Mouse (Mus musculus) forebrain, embryonic 11.5 days (tissue): ENCODE data around the gene Pcolce. TPM values are rescaled to one million over a fixed set of nuclear protein-coding genes. Genes with fewer than 3 reads are reported as not detected.

Experiments
- ATAC-seq: fragments of 200-750 bp; cut with Nextera tagmentation; replicated peaks from 2 replicates; pipeline ENCODE4 v1.8.0; 2017; ENCODE audit warnings: moderate TSS enrichment; ENCODE audit not compliant: low FRiP score
- DNase-seq: peaks from one replicate; pipeline ENCODE4 v3.0.0-alpha.2; 2017; ENCODE audit warnings: low spot score
- H3K27ac ChIP-seq: fragments of 300-500 bp; sonication (generic); 2 replicates; pipeline ENCODE4 v1.5.1; 2014; ENCODE audit warnings: low read depth, low read length
- H3K27me3 ChIP-seq: fragments of 300-500 bp; sonication (generic); 2 replicates; pipeline ENCODE4 v1.6.1; 2014; ENCODE audit warnings: mild to moderate bottlenecking, low read length, mixed read lengths; ENCODE audit not compliant: control insufficient read depth, insufficient read depth
- H3K36me3 ChIP-seq: fragments of 300-500 bp; sonication (generic); 2 replicates; pipeline ENCODE4 v1.6.1; 2014; ENCODE audit warnings: mild to moderate bottlenecking, low read length, moderate library complexity, mixed read lengths; ENCODE audit not compliant: control insufficient read depth, insufficient read depth
- H3K4me1 ChIP-seq: fragments of 300-500 bp; sonication (generic); replicated peaks from 2 replicates; pipeline ENCODE4 v1.6.1; 2014; ENCODE audit warnings: low read length, mixed read lengths; ENCODE audit not compliant: control insufficient read depth, insufficient read depth
- H3K4me2 ChIP-seq: fragments of 300-500 bp; sonication (generic); 2 replicates; pipeline ENCODE4 v1.6.1; 2014; ENCODE audit warnings: low read depth, mild to moderate bottlenecking, low read length, moderate library complexity, mixed read lengths; ENCODE audit not compliant: severe bottlenecking
- H3K4me3 ChIP-seq: fragments of 300-500 bp; sonication (generic); 2 replicates; pipeline ENCODE4 v1.5.1; 2014; ENCODE audit warnings: low read depth, low read length
- H3K9ac ChIP-seq: fragments of 300-500 bp; sonication (generic); 2 replicates; pipeline ENCODE4 v1.6.1; 2014; ENCODE audit warnings: low read length
- H3K9me3 ChIP-seq: fragments of 300-500 bp; sonication (generic); 2 replicates; pipeline ENCODE4 v1.6.1; 2016; ENCODE audit warnings: low read length, mixed read lengths; ENCODE audit not compliant: control insufficient read depth
- WGBS: fragments of 180-500 bp; shearing (Covaris S2); extraction: QIAGEN DNeasy Blood & Tissue Kit; methylation state at CpG from one replicate; pipeline ENCODE4 v1.1.7; 2014; 5-methylcytosine and 5-hydroxymethylcytosine counted together
- polyA plus RNA-seq: library from polyadenylated mRNA; unstranded; fragments of >200 nt; fragmentation: Nextera tagmentation; extraction: Ambion mirVana; gene quantifications from 2 replicates; pipeline ENCODE4 v1.2.1, GENCODE M21; 2014

The Pcolce gene
- polyA plus RNA-seq, 1 experiment from 2014 or later = 54.8 TPM

- DNase-seq (no peak), ATAC-seq (no peak)
- Histone ChIP-seq H3K9me3 (no peaks in the 10 kb centered on the region), H3K36me3 (no peaks in the 10 kb centered on the region), H3K4me3 (0 out of 2 replicates have a peak overlapping the region, but pooled peaks have one; percentile 5), H3K27me3 (peaks cover 2% of the 10 kb centered on the region; the same call in 1 of the 2 replicates), H3K27ac (no peak overlapping the region), H3K4me1 (peaks cover 8% of the 10 kb centered on the region), H3K9ac (peak overlapping the region; percentile 27), H3K4me2 (peak overlapping the region; percentile 40)
- 18% methylated on average over 22 of the region's 23 CpGs for WGBS
These were observed 4.9 kb downstream of the Pcolce start for GRCm38 (mm10) chr5:137608654-137609190.

DNA sequence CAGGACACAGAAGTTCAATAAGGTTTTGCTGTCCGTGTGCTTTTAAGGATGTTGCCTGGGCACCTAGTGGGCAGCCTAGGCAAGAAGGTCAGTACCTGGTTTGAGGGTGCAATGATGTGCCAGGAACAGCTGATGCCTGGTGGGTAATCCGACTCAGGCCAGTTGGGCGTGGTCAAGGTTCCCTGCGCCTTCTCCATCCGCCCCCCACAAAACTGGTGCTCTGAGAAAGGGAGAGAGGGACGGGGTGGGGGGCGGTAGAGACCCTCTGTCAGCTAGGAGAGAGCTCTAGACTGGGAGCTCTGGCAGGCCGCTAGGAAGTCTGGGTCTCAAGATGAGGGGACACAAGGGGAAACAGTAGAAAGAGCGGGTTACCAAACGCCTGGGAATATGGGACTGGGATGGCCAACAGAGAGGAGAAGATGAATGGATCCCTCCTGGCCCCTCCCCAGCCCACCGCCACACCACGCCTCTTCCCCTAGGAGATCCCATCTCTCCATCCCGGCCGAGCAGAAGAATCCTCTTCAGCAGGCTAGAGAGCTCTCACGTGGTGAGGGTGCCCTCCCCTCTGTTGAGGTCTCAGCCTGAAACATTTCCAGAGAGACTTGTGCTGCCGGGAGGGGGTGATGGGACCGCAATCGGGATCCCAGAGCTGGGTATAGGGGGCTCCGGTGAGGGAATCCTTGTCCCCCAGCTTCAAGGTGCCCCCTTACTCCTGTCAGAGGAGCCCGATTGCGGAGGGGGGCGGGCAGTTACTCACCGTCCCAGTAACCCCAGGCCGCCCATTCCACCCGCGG lies 5.5 kb downstream of the Pcolce start:
- Histone ChIP-seq H3K27ac (no peak overlapping the region), H3K27me3 (peaks cover 2% of the 10 kb centered on the region; the same call in 1 of the 2 replicates), H3K4me3 (0 out of 2 replicates have a peak overlapping the region, but pooled peaks have one; percentile 5), H3K9ac (peak overlapping the region; percentile 27), H3K36me3 (no peaks in the 10 kb centered on the region), H3K4me1 (peaks cover 8% of the 10 kb centered on the region), H3K4me2 (peak overlapping the region; percentile 40), H3K9me3 (no peaks in the 10 kb centered on the region)
- no peak for DNase-seq
- WGBS = 6% methylated on average over 24 of the region's 26 CpGs
- no peak for ATAC-seq

- Histone ChIP-seq H3K36me3 (no peaks in the 10 kb centered on the region), H3K27ac (no peak overlapping the region), H3K9me3 (no peaks in the 10 kb centered on the region), H3K4me2 (peak overlapping the region; percentile 67), H3K9ac (peak overlapping the region; percentile 76), H3K4me1 (no peaks in the 10 kb centered on the region; the same call in 1 of the 2 replicates), H3K27me3 (no peaks in the 10 kb centered on the region), H3K4me3 (peak overlapping the region; percentile 58)
- under 1% methylated on average over 22 of the region's 22 CpGs for WGBS
- no peak for DNase-seq
- no peak for ATAC-seq
These were observed 12.2 kb downstream of the Pcolce start for GRCm38 (mm10) chr5:137601365-137601729.

- under 1% methylated on average over 41 of the region's 41 CpGs for WGBS
- no peaks in the 10 kb centered on the region; the same call in 1 of the 2 replicates for H3K4me1 ChIP-seq
- DNase-seq = peak; percentile 97
These were observed 12.8 kb downstream of the Pcolce start, which contains the start of gene Mospd3 for GRCm38 (mm10) chr5:137600619-137601364. Mospd3 (minus strand) TSS chr5:137601058.

GRCm38 (mm10) chr5:137600281-137600618 lies 13.3 kb downstream of the Pcolce start:
- DNase-seq = no peak
- no peaks in the 10 kb centered on the region for H3K36me3 ChIP-seq
- H3K9ac ChIP-seq = peak overlapping the region; percentile 76
- no peak; the same call in 1 of the 2 replicates for ATAC-seq
- H3K4me3 ChIP-seq = peak overlapping the region; percentile 58
- no peaks in the 10 kb centered on the region for H3K27me3 ChIP-seq
- no peaks in the 10 kb centered on the region; the same call in 1 of the 2 replicates for H3K4me1 ChIP-seq
- H3K27ac ChIP-seq = no peak overlapping the region
- H3K9me3 ChIP-seq = no peaks in the 10 kb centered on the region
- peak overlapping the region; percentile 87 for H3K4me2 ChIP-seq
- WGBS = 2% methylated on average over 19 of the region's 19 CpGs

More at GRCm38 (mm10) chr5:137600619-137601364, 12.8 kb downstream of the Pcolce start, which contains the start of gene Mospd3:
- Histone ChIP-seq H3K4me3 (peak within 1 kb of the TSS; percentile 58), H3K36me3 (no peaks in the 10 kb centered on the region), H3K9ac (peak within 1 kb of the TSS; percentile 76), H3K4me2 (peak within 1 kb of the TSS; percentile 87), H3K27me3 (no peaks in the 10 kb centered on the region), H3K27ac (peak within 1 kb of the TSS; percentile 60), H3K9me3 (no peaks in the 10 kb centered on the region)
- peak; percentile 96 for ATAC-seq

GRCm38 (mm10) chr5:137599600-137599999 lies 14.0 kb downstream of the Pcolce start:
- peak overlapping the region; percentile 76 for H3K9ac ChIP-seq
- H3K27me3 ChIP-seq = no peaks in the 10 kb centered on the region
- DNase-seq (no peak), ATAC-seq (no peak)
- H3K4me2 ChIP-seq = peak overlapping the region; percentile 87
- H3K36me3 ChIP-seq = no peaks in the 10 kb centered on the region
- peak overlapping the region; percentile 58 for H3K4me3 ChIP-seq
- no peaks in the 10 kb centered on the region for H3K9me3 ChIP-seq
- H3K4me1 ChIP-seq = no peaks in the 10 kb centered on the region; the same call in 1 of the 2 replicates
- 72% methylated on average over 9 of the region's 9 CpGs for WGBS
- H3K27ac ChIP-seq = no peak overlapping the region

DNA sequence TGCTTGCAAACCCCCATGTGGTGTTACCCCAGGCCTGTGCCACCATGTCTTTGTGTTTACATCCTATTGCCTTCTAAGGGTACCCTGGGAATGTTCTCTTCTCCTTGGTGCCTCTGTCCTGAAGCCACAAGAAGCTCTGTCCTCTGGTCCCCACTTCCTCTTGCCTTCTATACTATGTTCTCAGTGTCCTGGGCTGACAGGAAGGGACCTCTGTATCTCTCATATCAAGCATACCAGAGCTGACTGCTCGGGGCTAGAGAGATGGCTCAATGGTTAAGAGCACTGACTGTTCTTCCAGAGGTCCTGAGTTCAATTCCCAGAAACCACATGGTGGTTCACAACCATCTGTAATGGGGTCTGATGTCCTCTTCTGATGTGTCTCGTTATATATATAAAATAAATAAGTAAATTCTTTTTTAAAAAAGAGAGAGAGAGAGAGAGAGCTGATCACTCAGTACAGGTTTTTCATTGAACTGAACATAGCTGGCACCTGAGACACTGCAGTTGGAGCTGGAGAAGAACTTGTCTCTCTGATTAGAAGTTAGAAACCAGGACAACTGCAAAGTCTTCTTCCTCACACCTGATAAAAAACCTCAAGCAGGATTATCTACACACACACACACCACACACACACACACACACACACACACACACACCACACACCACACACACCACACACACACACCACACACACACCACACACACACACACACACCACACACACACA lies 15.3 kb downstream of the Pcolce start:
- no peaks in the 10 kb centered on the region; the same call in 1 of the 2 replicates for H3K4me1 ChIP-seq
- H3K36me3 ChIP-seq = no peaks in the 10 kb centered on the region
- H3K27me3 ChIP-seq = no peaks in the 10 kb centered on the region
- H3K9me3 ChIP-seq = no peaks in the 10 kb centered on the region
- no peak overlapping the region for H3K9ac ChIP-seq
- no peak overlapping the region for H3K27ac ChIP-seq
- 84% methylated on average over 2 of the region's 2 CpGs for WGBS
- DNase-seq (no peak), ATAC-seq (no peak)
- no peak overlapping the region for H3K4me2 ChIP-seq
- H3K4me3 ChIP-seq = no peak overlapping the region

GRCm38 (mm10) chr5:137597625-137598024 lies 16.0 kb downstream of the Pcolce start:
- H3K27me3 ChIP-seq = no peaks in the 10 kb centered on the region
- H3K9me3 ChIP-seq = no peaks in the 10 kb centered on the region
- H3K4me2 ChIP-seq = no peak overlapping the region
- 88% methylated on average over 6 of the region's 6 CpGs for WGBS
- H3K4me1 ChIP-seq = no peaks in the 10 kb centered on the region; the same call in 1 of the 2 replicates
- no peaks in the 10 kb centered on the region for H3K36me3 ChIP-seq
- ATAC-seq (no peak), DNase-seq (no peak)
- no peak overlapping the region for H3K9ac ChIP-seq
- H3K4me3 ChIP-seq = no peak overlapping the region
- no peak overlapping the region for H3K27ac ChIP-seq
